Mouse (Mus musculus): ENCODE measurements at regions not wholly inside any gene's neighbourhood (a gene's known extent, or its start where the extent isn't known, plus 50 kb on each side); places are given as distances from the start of the nearest gene placed in this dataset.

DNA sequence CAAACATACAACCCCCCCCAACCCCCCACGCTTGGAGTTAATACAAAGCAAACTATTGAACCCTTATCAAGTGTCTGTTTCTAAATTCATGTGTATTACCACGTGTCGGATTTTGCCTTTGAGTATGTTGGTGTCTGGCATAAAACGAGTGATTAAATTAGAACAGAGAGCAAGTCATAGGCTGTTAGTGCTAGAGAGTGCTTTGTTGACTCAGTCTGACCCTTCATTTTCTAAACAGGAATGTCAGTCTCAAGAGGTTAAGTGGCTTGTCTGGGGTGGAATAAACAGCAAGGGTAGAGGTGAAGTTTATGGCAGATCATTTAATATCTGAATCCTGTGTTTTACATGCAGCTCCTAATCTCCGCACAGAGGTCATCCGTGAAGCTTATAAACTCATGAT, 104.1 kb downstream of the Uchl5 start:
- DNase-seq (ENCODE audit: low spot score in 2 of 2): no peak

DNA sequence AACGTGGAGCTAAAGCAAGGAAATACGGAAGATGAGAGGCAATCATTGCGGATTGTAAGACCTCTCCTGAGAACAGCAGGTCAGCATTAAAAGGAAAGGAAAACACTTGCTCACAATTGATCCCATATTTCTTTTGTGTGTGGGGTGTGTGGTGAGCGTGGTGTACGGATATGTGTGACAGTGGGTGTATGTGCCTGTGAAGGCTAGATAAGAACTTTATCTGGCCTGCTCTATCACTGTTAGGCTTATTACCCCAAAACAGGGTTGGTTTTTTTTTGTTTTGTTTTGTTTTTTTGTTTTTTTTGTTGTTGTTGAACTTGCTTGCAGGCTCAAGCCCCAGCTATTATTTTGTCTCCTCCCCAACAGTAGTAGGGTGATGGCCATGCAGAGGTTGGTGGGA, 102.5 kb downstream of the Uchl5 start:
- no peak for DNase-seq (ENCODE audit: low spot score in 2 of 2)

DNA sequence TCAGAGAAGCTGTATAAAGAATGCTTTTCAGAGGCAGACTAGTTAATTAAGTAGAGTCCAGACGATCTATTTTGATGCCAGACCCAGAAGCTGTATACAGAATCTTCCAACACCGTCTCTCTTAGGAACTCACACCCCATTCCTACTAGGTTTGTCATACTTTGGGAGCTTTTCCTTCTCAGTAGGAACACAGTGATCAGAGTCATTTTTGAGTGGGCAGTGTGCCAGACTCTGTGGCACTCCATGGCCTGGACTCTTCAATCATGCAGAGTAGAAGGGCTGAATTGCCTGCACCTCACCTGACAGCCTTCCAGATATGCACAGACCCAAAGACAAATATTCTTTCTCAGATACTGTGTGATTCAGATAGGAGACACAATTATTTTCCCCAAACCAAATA, 101.2 kb downstream of the Uchl5 start:
- no peak for DNase-seq (ENCODE audit: low spot score in 2 of 2)

DNA sequence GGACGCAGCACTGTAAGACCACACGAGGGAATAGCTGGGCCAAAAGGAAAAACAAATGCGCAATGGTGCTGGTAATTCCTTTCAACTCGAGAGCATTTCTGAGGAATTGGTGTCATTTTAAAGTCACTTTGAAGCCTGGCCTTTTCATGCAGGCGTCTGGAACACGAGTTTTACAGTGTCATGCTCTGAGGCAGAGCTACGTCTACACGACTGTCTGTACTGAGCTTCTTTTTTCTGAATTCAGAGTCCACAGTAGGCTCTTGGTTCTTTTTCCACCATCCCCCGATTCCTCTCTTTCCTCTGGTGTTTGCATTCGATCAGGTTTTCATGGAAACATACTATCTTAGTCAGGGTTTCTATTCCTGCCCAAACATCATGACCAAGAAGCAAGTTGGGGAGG, 83.2 kb downstream of the Uchl5 start:
- DNase-seq (ENCODE audit: low spot score in 2 of 2): no peak

DNA sequence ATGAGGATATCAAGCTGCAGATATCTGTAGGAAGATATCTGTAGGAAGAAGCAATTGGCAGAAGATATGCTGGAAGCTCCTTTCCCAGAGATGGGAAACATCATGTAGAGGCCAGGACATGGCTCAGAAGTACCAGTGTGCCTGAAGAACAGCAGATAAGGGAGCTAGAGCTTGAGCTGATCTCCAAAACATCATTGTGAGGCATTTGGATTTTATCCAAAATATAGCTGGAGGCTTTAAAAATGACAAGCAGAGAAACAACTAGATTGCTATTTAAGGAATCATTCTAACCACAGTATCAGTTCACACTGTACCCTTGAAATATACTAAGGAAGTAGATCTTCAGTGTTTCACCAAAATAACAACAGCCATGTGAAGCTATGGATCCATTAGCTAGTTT, 81.5 kb downstream of the Uchl5 start:
- DNase-seq (ENCODE audit: low spot score in 2 of 2): no peak
